Mouse (Mus musculus) liver, adult 2 months (tissue): ENCODE measurements around the gene Ier5l. TPM values are rescaled to one million over a fixed set of nuclear protein-coding genes. Genes with fewer than 3 reads are reported as not detected.
A peak's percentile ranks its signal among the peaks of the same experiment; 100 is the strongest.

ENCODE experiments used
- DNase-seq: peaks from one replicate; pipeline ENCODE4 v3.0.0-alpha.2; 2011; ENCODE audit warnings: low read depth, low spot score; ENCODE audit errors: extremely low read depth
- H3K27ac ChIP-seq: fragments of 200-500 bp; replicated peaks from 2 replicates; pipeline ENCODE4 v1.5.1; 2012; ENCODE audit warnings: low read depth, mild to moderate bottlenecking, control low read depth, inconsistent platforms, low read length; ENCODE audit not compliant: insufficient read depth
- H3K27me3 ChIP-seq: fragments of 200-500 bp; 2 replicates; pipeline ENCODE4 v1.6.1; 2012; ENCODE audit warnings: mild to moderate bottlenecking, moderate library complexity, low read length, inconsistent platforms; ENCODE audit not compliant: control insufficient read depth, insufficient read depth
- H3K36me3 ChIP-seq: fragments of 200-500 bp; 2 replicates; pipeline ENCODE4 v1.6.1; 2012; ENCODE audit warnings: low read length, inconsistent platforms; ENCODE audit not compliant: control insufficient read depth, insufficient read depth
- H3K4me1 ChIP-seq: fragments of 200-500 bp; 2 replicates; pipeline ENCODE4 v1.6.1; 2011; ENCODE audit warnings: low read length; ENCODE audit not compliant: control insufficient read depth, insufficient read depth
- H3K4me3 ChIP-seq: fragments of 200-500 bp; 2 replicates; pipeline ENCODE4 v1.5.1; 2011; ENCODE audit warnings: low read depth, mild to moderate bottlenecking, control low read depth, low read length, moderate library complexity; ENCODE audit not compliant: insufficient read depth
- H3K79me2 ChIP-seq: fragments of 200-500 bp; 2 replicates; pipeline ENCODE4 v1.6.1; 2012; ENCODE audit warnings: inconsistent platforms, mild to moderate bottlenecking, low read length, moderate library complexity; ENCODE audit not compliant: control insufficient read depth, insufficient read depth
- H3K9ac ChIP-seq: fragments of 200-500 bp; 2 replicates; pipeline ENCODE4 v1.6.1; 2012; ENCODE audit warnings: low read depth, mild to moderate bottlenecking, control low read depth, inconsistent platforms, low read length
- CTCF ChIP-seq: fragments of 200-500 bp; IDR thresholded peaks from 2 replicates; pipeline ENCODE4 v1.5.1; 2011; ENCODE audit warnings: low read depth, low read length, control low read depth
- POLR2A ChIP-seq: fragments of 200-500 bp; IDR thresholded peaks from 2 replicates; pipeline ENCODE4 v1.6.1; 2011; ENCODE audit warnings: low read length, control low read depth; ENCODE audit not compliant: insufficient read depth; ENCODE audit errors: extremely low read depth
- WGBS: fragments of 180-500 bp; shearing (Covaris S2); methylation state at CpG from one replicate; pipeline ENCODE4 v1.1.7; 2018; 5-methylcytosine and 5-hydroxymethylcytosine counted together
- polyA plus RNA-seq: library from polyadenylated mRNA; depleted of rRNA; stranded (reverse); fragments of >200 nt; gene quantifications from 2 replicates; pipeline ENCODE4 v1.2.3, GENCODE M21; 2012
- total RNA-seq: library from RNA; depleted of rRNA; stranded (reverse); fragments of >200 nt; gene quantifications from 2 replicates; pipeline ENCODE4 v1.2.3, GENCODE M21; 2014

Ier5l gene
- total and polyA plus RNA-seq, 2 experiments = 0.55 to 1.1 TPM

DNA sequence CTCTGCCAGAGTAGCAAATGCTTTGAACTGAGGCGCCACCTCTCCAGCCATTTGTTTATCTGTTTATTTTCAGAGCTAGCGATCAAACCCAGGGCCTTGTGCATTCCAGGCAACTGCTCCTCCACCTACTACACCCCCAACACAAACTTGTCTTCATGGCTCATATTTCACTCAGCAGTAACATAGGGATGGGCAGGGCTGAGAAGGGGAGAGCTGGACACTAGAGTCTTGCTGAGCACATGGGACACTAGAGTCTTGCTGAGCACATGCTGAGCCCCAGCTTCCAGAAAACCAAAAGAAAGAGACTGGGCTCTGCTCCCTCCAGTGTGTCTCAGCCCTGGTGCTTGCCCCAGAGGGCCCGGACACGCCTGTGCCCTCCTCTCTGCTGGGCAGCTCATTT lies 7.2 kb downstream of the Ier5l start:
- H3K36me3 ChIP-seq = no peaks in the 10 kb centered on the region
- DNase-seq = no peak
- no peak overlapping the region for H3K4me3 ChIP-seq
- H3K9ac ChIP-seq = no peak overlapping the region
- no peaks in the 10 kb centered on the region for H3K79me2 ChIP-seq
- H3K27ac ChIP-seq = no peak overlapping the region
- H3K4me1 ChIP-seq = peaks cover 3% of the 10 kb centered on the region
- no peaks in the 10 kb centered on the region for H3K27me3 ChIP-seq
- 85% methylated on average over 4 of the region's 4 CpGs for WGBS
- no peak for TF ChIP-seq CTCF
- TF ChIP-seq POLR2A = no peak

DNA sequence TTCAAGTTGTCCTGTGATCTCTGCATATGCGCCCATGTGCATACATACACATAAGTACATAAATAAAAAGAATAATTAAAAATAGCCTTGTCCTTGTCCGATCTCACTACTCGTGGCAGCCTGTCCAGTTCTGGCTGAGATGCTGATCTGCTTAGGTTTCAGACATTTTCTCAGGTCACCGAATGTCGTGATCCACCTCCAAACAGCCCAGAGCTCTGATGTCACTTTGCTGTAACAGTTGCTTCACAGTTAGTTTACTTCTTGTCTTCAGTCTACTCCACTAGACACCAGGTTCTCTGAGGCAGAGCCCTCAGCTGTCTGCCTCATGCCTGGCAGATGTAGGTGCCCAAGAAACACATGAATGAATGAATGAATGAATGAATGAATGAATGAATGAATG lies 9.6 kb downstream of the Ier5l start:
- 18% methylated on average over 5 of the region's 5 CpGs for WGBS
- no peak for TF ChIP-seq CTCF
- no peak for TF ChIP-seq POLR2A
- Histone ChIP-seq H3K4me1 (peaks cover 3% of the 10 kb centered on the region), H3K27me3 (no peaks in the 10 kb centered on the region), H3K79me2 (no peaks in the 10 kb centered on the region), H3K27ac (peak overlapping the region; percentile 36), H3K9ac (no peak overlapping the region), H3K4me3 (no peak overlapping the region), H3K36me3 (no peaks in the 10 kb centered on the region)
- DNase-seq = no peak

DNA sequence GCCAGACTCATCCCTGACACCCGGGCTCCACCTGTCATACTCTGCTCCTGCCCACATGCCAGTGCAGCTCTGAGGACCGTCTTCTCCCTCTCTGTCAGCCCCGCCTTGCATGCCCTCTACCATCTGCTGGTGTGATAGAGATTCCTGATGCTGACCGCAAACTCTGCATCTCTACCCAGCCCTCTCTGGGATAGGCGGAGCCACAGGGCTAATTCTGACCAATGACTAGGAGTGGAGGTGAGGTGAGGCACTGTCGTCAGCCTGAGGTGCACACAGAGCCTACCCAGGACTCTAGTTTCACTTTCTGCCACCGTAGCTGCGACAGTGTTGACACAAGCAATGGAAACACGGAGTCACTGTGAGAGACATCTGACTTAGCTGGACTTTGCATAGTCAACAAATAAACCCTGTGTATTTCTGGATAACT lies 10.1 kb downstream of the Ier5l start:
- H3K36me3 ChIP-seq = no peaks in the 10 kb centered on the region
- H3K79me2 ChIP-seq = no peaks in the 10 kb centered on the region
- peak; percentile 98 for DNase-seq
- H3K27me3 ChIP-seq = no peaks in the 10 kb centered on the region
- peaks cover 3% of the 10 kb centered on the region for H3K4me1 ChIP-seq
- WGBS = under 1% methylated on average over 9 of the region's 9 CpGs
- TF ChIP-seq POLR2A (0 out of 2 replicates have a peak, but pooled peaks have one; percentile 11), CTCF (no peak)
- H3K4me3 ChIP-seq = no peak overlapping the region
- H3K9ac ChIP-seq = no peak overlapping the region
- H3K27ac ChIP-seq = no peak overlapping the region; the same call in 1 of the 2 replicates

DNA sequence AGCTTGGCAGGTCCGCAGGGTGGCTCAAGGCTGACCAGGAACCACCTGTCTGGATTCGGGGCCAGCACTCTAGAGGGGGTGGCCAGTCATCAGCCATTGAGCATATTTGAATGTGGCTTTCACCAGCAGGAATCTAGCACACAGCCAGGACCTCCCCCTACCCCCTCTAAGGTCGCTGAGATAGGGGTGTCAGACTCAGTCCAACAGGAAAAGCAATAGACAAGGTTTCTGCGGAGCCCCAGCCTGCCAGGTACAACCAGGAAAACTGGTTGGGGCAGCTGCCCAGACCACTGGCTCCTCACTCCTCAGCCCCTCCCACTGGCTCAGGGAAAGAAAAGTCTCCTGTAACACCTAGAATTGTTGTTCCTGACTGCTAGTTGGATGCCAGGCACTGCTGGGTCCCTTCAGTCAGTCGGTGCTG lies 10.7 kb downstream of the Ier5l start:
- no peak overlapping the region for H3K9ac ChIP-seq
- H3K4me1 ChIP-seq = peaks cover 3% of the 10 kb centered on the region
- H3K27ac ChIP-seq = no peak overlapping the region
- H3K79me2 ChIP-seq = no peaks in the 10 kb centered on the region
- 18% methylated on average over 5 of the region's 5 CpGs for WGBS
- TF ChIP-seq CTCF (no peak), POLR2A (no peak)
- no peaks in the 10 kb centered on the region for H3K36me3 ChIP-seq
- no peaks in the 10 kb centered on the region for H3K27me3 ChIP-seq
- no peak overlapping the region for H3K4me3 ChIP-seq
- no peak for DNase-seq

DNA sequence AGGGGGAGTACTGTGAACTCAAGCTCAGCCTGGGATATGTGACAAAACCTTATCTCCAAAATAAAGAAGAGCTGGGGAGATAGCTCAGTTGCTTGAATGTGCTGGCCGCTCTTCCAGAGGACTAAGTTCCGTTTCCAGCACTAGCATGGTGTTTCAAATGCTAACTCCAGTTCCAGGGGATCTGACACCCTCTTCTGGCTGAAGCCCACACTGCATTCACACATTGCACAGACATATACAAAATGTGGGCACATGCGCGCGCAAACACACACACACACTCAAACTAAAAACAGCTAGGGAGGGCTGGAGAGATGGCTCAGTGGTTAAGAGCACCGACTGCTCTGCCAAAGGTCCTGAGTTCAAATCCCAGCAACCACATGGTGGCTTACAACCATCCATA lies 14.8 kb downstream of the Ier5l start:
- no peak overlapping the region for H3K27ac ChIP-seq
- no peak for TF ChIP-seq CTCF
- TF ChIP-seq POLR2A = no peak
- WGBS = 94% methylated on average over 6 of the region's 6 CpGs

GRCm38 (mm10) chr2:30458349-30458748 lies 15.7 kb downstream of the Ier5l start:
- Histone ChIP-seq H3K4me3 (no peak overlapping the region), H3K27ac (no peak overlapping the region)

More for the DNA sequence above, 14.8 kb downstream of the Ier5l start:
- no peak overlapping the region for H3K4me3 ChIP-seq
- no peaks in the 10 kb centered on the region for H3K4me1 ChIP-seq
- H3K27me3 ChIP-seq = no peaks in the 10 kb centered on the region
- DNase-seq = no peak
- no peaks in the 10 kb centered on the region for H3K36me3 ChIP-seq
- no peak overlapping the region for H3K9ac ChIP-seq
- H3K79me2 ChIP-seq = no peaks in the 10 kb centered on the region

More at GRCm38 (mm10) chr2:30458349-30458748, 15.7 kb downstream of the Ier5l start:
- 80% methylated on average over 6 of the region's 6 CpGs for WGBS
- Histone ChIP-seq H3K79me2 (no peaks in the 10 kb centered on the region), H3K4me1 (no peaks in the 10 kb centered on the region), H3K27me3 (no peaks in the 10 kb centered on the region), H3K36me3 (no peaks in the 10 kb centered on the region), H3K9ac (no peak overlapping the region)
- DNase-seq = no peak
- TF ChIP-seq POLR2A = no peak
- no peak for TF ChIP-seq CTCF
